Mouse (Mus musculus) ES-E14 (cell line): ENCODE data around the gene Nt5m. TPM values are rescaled to one million over a fixed set of nuclear protein-coding genes. Genes with fewer than 3 reads are reported as not detected.

Source experiments
- DNase-seq: peaks from one replicate; pipeline ENCODE4 v3.0.0-alpha.2; 2013; ENCODE audit warnings: low read depth, low spot score
- H3K27ac ChIP-seq: 2 replicates; pipeline ENCODE4 v1.5.1; 2012; ENCODE audit warnings: low read depth, mild to moderate bottlenecking, low read length, moderate library complexity, mixed read lengths; ENCODE audit not compliant: poor library complexity, insufficient read depth, severe bottlenecking
- H3K36me3 ChIP-seq: 2 replicates; pipeline ENCODE4 v1.6.1; 2012; ENCODE audit warnings: mild to moderate bottlenecking, low read length, moderate library complexity, mixed read lengths; ENCODE audit not compliant: control insufficient read depth, poor library complexity, insufficient read depth, severe bottlenecking
- H3K4me1 ChIP-seq, 2 experiments: fragments of 150-350 bp in 1 of 2; sonication (generic) in 1 of 2; 2 replicates each; pipeline ENCODE4 v1.6.1; 2012; ENCODE audit warnings: low read length in 2 of 2, mild to moderate bottlenecking in 1 of 2, mixed read lengths in 1 of 2; ENCODE audit not compliant: control insufficient read depth in 2 of 2, insufficient read depth in 2 of 2, poor library complexity in 1 of 2
- H3K4me3 ChIP-seq, 2 experiments: fragments of 150-350 bp in 1 of 2; sonication (generic) in 1 of 2; 2 replicates each; pipeline ENCODE4 v1.5.1; 2012; ENCODE audit warnings: low read length in 2 of 2, low read depth in 1 of 2, mild to moderate bottlenecking in 1 of 2, mixed read lengths in 1 of 2; ENCODE audit not compliant: insufficient read depth in 1 of 2, poor library complexity in 1 of 2, severe bottlenecking in 1 of 2
- H3K9ac ChIP-seq: 2 replicates; pipeline ENCODE4 v1.6.1; 2012; ENCODE audit warnings: low read depth, mild to moderate bottlenecking, low read length, mixed read lengths; ENCODE audit not compliant: poor library complexity, insufficient read depth, severe bottlenecking
- H3K9me3 ChIP-seq: fragments of 150-350 bp; sonication (generic); 2 replicates; pipeline ENCODE4 v1.6.1; 2012; ENCODE audit warnings: low read depth, mild to moderate bottlenecking, low read length; ENCODE audit not compliant: control insufficient read depth, insufficient read depth
- CHD2 ChIP-seq: IDR thresholded peaks from 2 replicates; pipeline ENCODE4 v1.6.1; 2014; ENCODE audit warnings: mild to moderate bottlenecking, low read depth, low read length, inconsistent platforms
- HCFC1 ChIP-seq: IDR thresholded peaks from 2 replicates; pipeline ENCODE4 v1.6.1; 2012; ENCODE audit warnings: low read length, inconsistent platforms, borderline replicate concordance; ENCODE audit not compliant: insufficient read depth
- MAFK ChIP-seq: IDR thresholded peaks from 2 replicates; pipeline ENCODE4 v1.6.1; 2014; ENCODE audit warnings: mild to moderate bottlenecking, low read depth, low read length, inconsistent platforms; ENCODE audit not compliant: insufficient read depth
- ZC3H11A ChIP-seq: IDR thresholded peaks from 2 replicates; pipeline ENCODE4 v1.6.1; 2012; ENCODE audit warnings: low read depth, mild to moderate bottlenecking, inconsistent platforms, low read length, borderline replicate concordance
- ZNF384 ChIP-seq: IDR thresholded peaks from 2 replicates; pipeline ENCODE4 v1.6.1; 2012; ENCODE audit warnings: low read depth, low read length, inconsistent platforms
- in situ Hi-C, 2 experiments: fragments of 600-800 bp; cut with MboI; formaldehyde crosslinking; loops; one replicate each; pipeline ENCODE4 v1.15.1; 2025; ENCODE audit warnings: low sequenced_read_pairs in 2 of 2, inconsistent platforms in 1 of 2; ENCODE audit not compliant: unreplicated experiment in 2 of 2
- total RNA-seq: library from RNA; depleted of rRNA; stranded (reverse); fragments of 300-350 nt; gene quantifications from 2 replicates; pipeline ENCODE4 v1.2.3, GENCODE M21; 2012

Gene Nt5m
- total RNA-seq, 1 experiment = 7.8 TPM

DNA sequence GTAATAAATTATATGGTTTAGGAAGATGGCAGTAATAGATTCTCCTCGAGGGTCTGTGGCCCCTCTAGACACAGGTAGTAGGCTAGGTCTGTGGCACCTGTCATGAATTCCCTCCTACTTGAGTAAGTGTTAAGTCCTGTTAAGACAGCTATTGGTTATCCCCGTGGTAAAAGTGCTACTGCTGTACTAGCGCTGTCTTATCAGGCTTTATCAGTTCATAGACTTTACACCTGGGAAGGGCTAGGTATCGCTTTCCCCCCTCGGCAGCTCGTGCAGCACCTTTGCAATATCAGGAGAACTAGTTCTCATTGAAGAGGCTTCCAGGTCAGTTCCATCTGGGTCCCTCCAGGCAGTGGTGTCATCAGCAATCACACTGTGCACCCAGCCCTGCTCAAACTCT, 25.1 kb downstream of the Nt5m start:
- Histone ChIP-seq H3K36me3 (no peaks in the 10 kb centered on the region), H3K4me1 (peaks cover 0 to 11% of the 10 kb centered on the region in 2 experiments; a peak in 3 of 4 replicates), H3K9me3 (no peaks in the 10 kb centered on the region), H3K4me3 (no peak overlapping the region), H3K27ac (no peak overlapping the region), H3K9ac (no peak overlapping the region)
- TF ChIP-seq CHD2 (no peak), ZC3H11A (no peak), ZNF384 (no peak), HCFC1 (no peak), MAFK (no peak)
- DNase-seq = no peak
- in situ Hi-C loops = no loop called here

DNA sequence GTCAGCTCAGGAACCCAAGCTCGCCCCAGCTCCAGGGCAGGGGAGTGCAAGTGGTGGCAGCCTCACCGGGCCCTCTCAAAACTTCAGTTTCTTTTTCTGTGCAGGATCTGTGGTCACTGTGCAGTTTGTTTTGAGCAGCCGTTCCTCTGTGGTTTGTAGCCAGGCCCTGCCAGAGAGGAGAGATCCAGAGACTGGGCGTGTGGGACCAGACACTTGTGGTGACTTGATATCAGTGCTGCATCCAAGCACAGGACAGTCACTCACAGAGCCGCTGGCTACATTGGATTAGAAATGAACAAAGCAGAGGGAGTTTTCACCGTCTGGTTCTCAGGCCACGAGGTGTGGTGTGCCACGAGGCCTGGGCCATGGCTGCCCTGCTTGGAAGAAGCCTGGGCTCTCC, 32.9 kb downstream of the Nt5m start:
- Histone ChIP-seq H3K4me1 (no peaks in the 10 kb centered on the region), H3K9ac (no peak overlapping the region), H3K9me3 (no peaks in the 10 kb centered on the region), H3K4me3 (no peak overlapping the region), H3K27ac (no peak overlapping the region), H3K36me3 (no peaks in the 10 kb centered on the region)
- in situ Hi-C loops = no loop called here
- TF ChIP-seq ZC3H11A (no peak), HCFC1 (no peak), CHD2 (no peak), MAFK (no peak), ZNF384 (no peak)
- no peak for DNase-seq

DNA sequence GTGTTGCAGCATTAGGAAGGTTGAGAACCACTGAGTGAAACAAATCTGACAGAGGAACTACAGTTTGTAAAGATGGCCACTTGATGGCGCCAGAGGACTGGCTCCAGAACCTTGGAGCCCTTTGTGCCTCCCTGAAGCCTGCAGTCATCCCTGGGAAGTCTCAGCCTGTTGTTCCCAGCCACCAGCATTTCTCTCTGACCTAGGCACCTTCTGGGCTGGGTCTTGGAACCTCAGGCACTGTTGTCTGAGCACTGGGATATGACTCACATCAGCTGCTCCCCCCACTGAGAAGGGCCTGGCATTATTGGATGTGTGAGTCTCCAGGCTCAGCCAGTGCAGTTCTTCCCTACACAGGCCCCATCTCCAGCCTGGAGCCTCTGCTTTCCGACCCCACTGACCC, 40.8 kb downstream of the Nt5m start:
- H3K9me3 ChIP-seq = no peaks in the 10 kb centered on the region
- H3K4me1 ChIP-seq = peaks cover 0 to 1% of the 10 kb centered on the region in 2 experiments; a peak in 1 of 4 replicates
- in situ Hi-C loops = no loop called here
- DNase-seq = peak; percentile 79
- H3K9ac ChIP-seq = no peak overlapping the region
- H3K4me3 ChIP-seq = no peak overlapping the region
- no peak overlapping the region; the same call in 1 of the 2 replicates for H3K27ac ChIP-seq
- H3K36me3 ChIP-seq = no peaks in the 10 kb centered on the region
- no peak for TF ChIP-seq ZNF384
- TF ChIP-seq CHD2 = no peak
- TF ChIP-seq HCFC1 = peak; percentile 28; the same call in 1 of the 2 replicates
- no peak; the same call in 1 of the 2 replicates for TF ChIP-seq MAFK
- peak; percentile 100 for TF ChIP-seq ZC3H11A

DNA sequence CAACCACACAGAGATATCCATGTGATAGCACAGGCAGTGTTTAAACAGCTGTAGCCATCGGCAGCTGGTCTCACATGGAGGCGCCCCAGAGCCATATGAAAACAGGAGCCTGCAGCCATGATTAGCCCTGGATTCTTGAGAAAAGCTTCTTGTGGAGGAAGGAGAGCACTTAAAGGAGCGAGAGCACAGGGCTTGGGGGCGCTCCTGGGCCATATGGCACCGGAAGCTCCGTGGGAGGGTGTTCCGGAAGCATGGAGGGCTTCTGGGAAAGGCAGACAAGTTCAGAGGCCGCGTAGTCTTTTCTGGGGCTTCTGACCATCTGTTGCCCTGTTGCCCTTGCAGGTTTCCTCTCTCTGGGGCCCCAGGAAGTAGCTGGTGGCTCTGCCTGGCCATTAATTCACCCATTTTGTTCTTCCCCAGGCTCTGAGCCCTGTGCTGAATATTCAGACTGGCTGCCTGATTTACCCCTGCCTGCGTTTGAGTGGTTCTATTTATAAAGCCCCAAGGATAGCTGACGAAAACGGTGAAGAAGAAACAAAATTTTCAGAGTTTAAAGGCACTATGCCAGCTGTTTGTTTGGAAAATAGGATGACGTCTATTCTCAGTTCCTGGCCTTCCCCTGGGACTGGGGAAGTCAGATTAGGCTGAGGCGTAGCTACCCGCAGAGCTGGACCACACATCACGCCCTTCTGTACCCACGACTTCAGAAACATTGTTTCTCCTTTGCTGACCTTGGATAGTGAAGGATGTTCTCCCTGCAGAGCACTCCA, 46.2 kb downstream of the Nt5m start:
- no peak for DNase-seq
- TF ChIP-seq CHD2 (no peak), MAFK (no peak), ZNF384 (no peak), HCFC1 (no peak), ZC3H11A (no peak)
- H3K36me3 ChIP-seq = no peaks in the 10 kb centered on the region
- H3K4me1 ChIP-seq = peaks cover 5 to 8% of the 10 kb centered on the region in 2 experiments; a peak in 2 of 4 replicates
- H3K9me3 ChIP-seq = no peaks in the 10 kb centered on the region
- H3K4me3 ChIP-seq = peak overlapping the region in 1 of 2 experiments; percentile 48; a peak in 1 of 4 replicates
- in situ Hi-C loops = no loop called here
- H3K9ac ChIP-seq = no peak overlapping the region
- H3K27ac ChIP-seq = no peak overlapping the region
